Mouse (Mus musculus): ENCODE data around the gene Hist1h2ad. TPM values are rescaled to one million over a fixed set of nuclear protein-coding genes. Genes with fewer than 3 reads are reported as not detected.
A peak's percentile ranks its signal among the peaks of the same experiment; 100 is the strongest.
"Not testable (repeated sequence)": the region's sequence is repeated elsewhere in the genome, so short reads cannot be mapped to it uniquely, and the experiment has no call there.

Hist1h2ad gene
- polyA plus RNA-seq, 1 experiment from 2014 or later, result 1.3 TPM

DNA sequence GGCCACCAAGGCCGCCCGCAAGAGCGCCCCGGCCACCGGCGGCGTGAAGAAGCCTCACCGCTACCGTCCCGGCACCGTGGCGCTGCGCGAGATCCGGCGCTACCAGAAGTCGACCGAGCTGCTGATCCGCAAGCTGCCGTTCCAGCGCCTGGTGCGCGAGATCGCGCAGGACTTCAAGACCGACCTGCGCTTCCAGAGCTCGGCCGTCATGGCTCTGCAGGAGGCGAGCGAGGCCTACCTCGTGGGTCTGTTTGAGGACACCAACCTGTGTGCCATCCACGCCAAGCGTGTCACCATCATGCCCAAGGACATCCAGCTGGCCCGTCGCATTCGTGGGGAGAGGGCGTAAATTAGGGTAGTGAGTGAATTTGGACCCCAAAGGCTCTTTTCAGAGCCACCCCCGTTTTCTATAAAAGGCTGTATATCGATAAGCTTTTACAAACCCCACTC, 1.7 kb downstream of the Hist1h2ad start:
- DNase-seq (ENCODE audit: low spot score); H3K27me3 ChIP-seq (ENCODE audit: low read depth, poor library complexity, severe bottlenecking): not testable (repeated sequence)
- 2% methylated on average over 8 of the region's 40 CpGs for WGBS

GRCm38 (mm10) chr13:23576351-23576881, 2.2 kb downstream of the Hist1h2ad start:
- Histone ChIP-seq H3K27ac (peak overlapping the region; percentile 91), H3K27me3 (ENCODE audit: low read depth, poor library complexity, severe bottlenecking) (no peaks in the 10 kb centered on the region), H3K4me3 (peak overlapping the region; percentile 56), H3K4me1 (peaks cover 31% of the 10 kb centered on the region), H3K9me3 (replicated peaks) (no peaks in the 10 kb centered on the region), H3K36me3 (no peaks in the 10 kb centered on the region)
- DNase-seq (ENCODE audit: low spot score), result peak; percentile 61
- 5% methylated on average over 7 of the region's 7 CpGs for WGBS

More for the DNA sequence above, 1.7 kb downstream of the Hist1h2ad start:
- H3K36me3 ChIP-seq; H3K9me3 ChIP-seq (replicated peaks): not testable (repeated sequence)
- peak overlapping the region; percentile 56 for H3K4me3 ChIP-seq
- H3K27ac ChIP-seq, result peak overlapping the region; percentile 91
- peaks cover 28% of the 10 kb centered on the region for H3K4me1 ChIP-seq

- 57% methylated on average over 6 of the region's 6 CpGs for whole genome bisulfite sequencing
- Histone ChIP-seq H3K9me3 (replicated peaks) (no peaks in the 10 kb centered on the region), H3K27ac (peak overlapping the region; percentile 91), H3K4me3 (peak overlapping the region; percentile 56), H3K36me3 (no peaks in the 10 kb centered on the region), H3K4me1 (peaks cover 31% of the 10 kb centered on the region), H3K27me3 (ENCODE audit: low read depth, poor library complexity, severe bottlenecking) (no peaks in the 10 kb centered on the region)
- DNase-seq (ENCODE audit: low spot score), result no peak
Observed at GRCm38 (mm10) chr13:23576906-23577639, 2.9 kb downstream of the Hist1h2ad start.

- H3K4me3 ChIP-seq, result no peak overlapping the region
- 88% methylated on average over 1 of the region's 1 CpGs for WGBS
- no peaks in the 10 kb centered on the region for H3K36me3 ChIP-seq
- no peaks in the 10 kb centered on the region for H3K9me3 ChIP-seq (replicated peaks)
- H3K4me1 ChIP-seq, result peaks cover 30% of the 10 kb centered on the region
- no peaks in the 10 kb centered on the region for H3K27me3 ChIP-seq (ENCODE audit: low read depth, poor library complexity, severe bottlenecking)
- peak overlapping the region; percentile 91 for H3K27ac ChIP-seq
- no peak for DNase-seq (ENCODE audit: low spot score)
Observed at GRCm38 (mm10) chr13:23577835-23578234, 3.7 kb downstream of the Hist1h2ad start.

- H3K36me3 ChIP-seq, result no peaks in the 10 kb centered on the region
- DNase-seq (ENCODE audit: low spot score), result peak; percentile 95
- H3K4me3 ChIP-seq, result peak within 1 kb of the TSS; percentile 61
- H3K27me3 ChIP-seq (ENCODE audit: low read depth, poor library complexity, severe bottlenecking), result no peaks in the 10 kb centered on the region
- H3K4me1 ChIP-seq, result peaks cover 41% of the 10 kb centered on the region
- H3K9me3 ChIP-seq (replicated peaks), result no peaks in the 10 kb centered on the region
- peak within 1 kb of the TSS; percentile 95 for H3K27ac ChIP-seq
- WGBS, result 0% methylated on average over 43 of the region's 43 CpGs
Observed at GRCm38 (mm10) chr13:23581408-23582218, 7.4 kb downstream of the Hist1h2ad start, which contains the start of gene Hist1h4d. Hist1h4d (plus strand) TSS chr13:23581598.

- peak overlapping the region; percentile 61 for H3K4me3 ChIP-seq
- H3K27ac ChIP-seq, result peak overlapping the region; percentile 95
- no peaks in the 10 kb centered on the region for H3K36me3 ChIP-seq
- 5% methylated on average over 6 of the region's 6 CpGs for WGBS
- no peaks in the 10 kb centered on the region for H3K9me3 ChIP-seq (replicated peaks)
- DNase-seq (ENCODE audit: low spot score), result no peak
- no peaks in the 10 kb centered on the region for H3K27me3 ChIP-seq (ENCODE audit: low read depth, poor library complexity, severe bottlenecking)
- peaks cover 39% of the 10 kb centered on the region for H3K4me1 ChIP-seq
Observed at GRCm38 (mm10) chr13:23582219-23583056, 8.3 kb downstream of the Hist1h2ad start.

DNA sequence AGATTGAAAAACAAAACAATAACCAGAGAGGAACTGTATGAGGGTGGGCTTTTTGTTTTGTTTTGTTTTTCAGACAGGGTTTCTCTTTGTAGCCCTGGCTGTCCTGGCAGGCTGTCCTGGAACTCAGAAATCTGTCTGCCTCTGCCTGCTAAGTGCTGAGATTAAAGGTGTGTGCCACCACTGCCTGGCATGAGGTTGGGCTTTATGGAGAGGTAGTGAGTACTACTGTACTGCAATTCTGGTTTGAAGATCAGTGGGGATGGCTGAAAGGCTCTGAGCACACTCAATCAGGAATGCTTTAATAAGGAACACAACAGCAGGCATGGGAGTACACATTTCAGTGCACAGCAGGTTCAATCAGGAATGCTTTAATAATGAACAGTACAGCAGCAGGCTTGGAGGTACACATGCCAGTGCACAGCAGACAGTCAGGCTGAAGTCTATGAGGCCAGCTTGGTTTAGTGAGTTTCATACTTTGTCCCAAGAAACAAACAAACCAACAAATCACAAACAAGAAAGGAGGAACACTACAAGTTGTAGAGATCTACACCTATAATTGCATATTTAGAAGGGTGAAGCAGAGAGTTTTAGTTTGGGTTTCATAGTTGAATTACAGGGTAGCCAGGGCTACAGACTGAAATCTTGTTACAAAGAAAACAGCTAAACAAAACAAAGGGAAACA, 9.3 kb downstream of the Hist1h2ad start:
- Histone ChIP-seq H3K36me3 (no peaks in the 10 kb centered on the region), H3K4me1 (peaks cover 39% of the 10 kb centered on the region), H3K27ac (peak overlapping the region; percentile 95), H3K9me3 (replicated peaks) (no peaks in the 10 kb centered on the region), H3K27me3 (ENCODE audit: low read depth, poor library complexity, severe bottlenecking) (no peaks in the 10 kb centered on the region), H3K4me3 (peak overlapping the region; percentile 26; the same call in 1 of the 2 replicates)
- no peak for DNase-seq (ENCODE audit: low spot score)

DNA sequence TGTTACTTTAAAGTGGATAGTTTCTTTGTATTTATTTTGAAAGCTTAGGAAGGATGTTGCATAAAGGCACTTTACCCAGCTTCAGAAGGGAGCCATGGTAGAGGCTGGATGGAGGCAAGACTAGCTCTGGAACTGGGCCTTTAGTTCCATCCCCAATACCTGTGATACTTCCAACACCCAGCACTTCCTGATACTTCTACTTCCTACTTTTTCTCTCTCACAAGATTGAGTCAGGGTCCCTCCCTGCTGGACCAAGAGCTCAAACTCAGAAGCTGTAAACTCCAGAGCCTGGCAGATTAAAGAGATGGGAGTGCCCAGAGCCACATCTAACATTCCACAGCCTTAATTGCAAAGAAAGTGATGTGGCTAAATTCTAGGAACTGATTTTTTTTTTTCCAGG, 10.2 kb downstream of the Hist1h2ad start:
- Histone ChIP-seq H3K4me1 (peaks cover 39% of the 10 kb centered on the region), H3K27ac (peak overlapping the region; percentile 95), H3K9me3 (replicated peaks) (no peaks in the 10 kb centered on the region), H3K27me3 (ENCODE audit: low read depth, poor library complexity, severe bottlenecking) (no peaks in the 10 kb centered on the region), H3K4me3 (peak overlapping the region; percentile 54), H3K36me3 (no peaks in the 10 kb centered on the region)
- no peak for DNase-seq (ENCODE audit: low spot score)

- DNase-seq (ENCODE audit: low spot score), result peak; percentile 81
- Histone ChIP-seq H3K4me1 (peaks cover 39% of the 10 kb centered on the region), H3K36me3 (no peaks in the 10 kb centered on the region), H3K4me3 (peak overlapping the region; percentile 54), H3K27me3 (ENCODE audit: low read depth, poor library complexity, severe bottlenecking) (no peaks in the 10 kb centered on the region), H3K27ac (peak overlapping the region; percentile 95), H3K9me3 (replicated peaks) (no peaks in the 10 kb centered on the region)
- under 1% methylated on average over 21 of the region's 21 CpGs for WGBS
Observed at GRCm38 (mm10) chr13:23585029-23585441, 10.9 kb downstream of the Hist1h2ad start.

GRCm38 (mm10) chr13:23585442-23586098, 11.4 kb downstream of the Hist1h2ad start:
- under 1% methylated on average over 34 of the region's 36 CpGs for WGBS
- H3K9me3 ChIP-seq (replicated peaks); H3K36me3 ChIP-seq; H3K27me3 ChIP-seq (ENCODE audit: low read depth, poor library complexity, severe bottlenecking): not testable (repeated sequence)
- H3K27ac ChIP-seq, result peak overlapping the region; percentile 95
- peaks cover 37% of the 10 kb centered on the region for H3K4me1 ChIP-seq
- peak overlapping the region; percentile 54 for H3K4me3 ChIP-seq
- DNase-seq (ENCODE audit: low spot score), result peak; percentile 70

GRCm38 (mm10) chr13:23586099-23586939, 12.1 kb downstream of the Hist1h2ad start:
- Histone ChIP-seq H3K27ac (peak overlapping the region; percentile 95), H3K36me3 (no peaks in the 10 kb centered on the region), H3K4me3 (peak overlapping the region; percentile 54), H3K27me3 (ENCODE audit: low read depth, poor library complexity, severe bottlenecking) (no peaks in the 10 kb centered on the region), H3K4me1 (peaks cover 31% of the 10 kb centered on the region), H3K9me3 (replicated peaks) (no peaks in the 10 kb centered on the region)
- DNase-seq (ENCODE audit: low spot score), result no peak
- WGBS, result 2% methylated on average over 22 of the region's 22 CpGs

Data from limb, embryonic 10.5 days (tissue).